Mouse (Mus musculus) ES-E14 (cell line): ENCODE measurements around the gene Erv3. TPM values are rescaled to one million over a fixed set of nuclear protein-coding genes. Genes with fewer than 3 reads are reported as not detected.

ENCODE experiments used
- DNase-seq: peaks from one replicate; pipeline ENCODE4 v3.0.0-alpha.2; 2013; ENCODE audit warnings: low read depth, low spot score
- H3K27ac ChIP-seq: 2 replicates; pipeline ENCODE4 v1.5.1; 2012; ENCODE audit warnings: low read depth, mild to moderate bottlenecking, low read length, moderate library complexity, mixed read lengths; ENCODE audit not compliant: poor library complexity, insufficient read depth, severe bottlenecking
- H3K36me3 ChIP-seq: 2 replicates; pipeline ENCODE4 v1.6.1; 2012; ENCODE audit warnings: mild to moderate bottlenecking, low read length, moderate library complexity, mixed read lengths; ENCODE audit not compliant: control insufficient read depth, poor library complexity, insufficient read depth, severe bottlenecking
- H3K4me1 ChIP-seq, 2 experiments: fragments of 150-350 bp in 1 of 2; sonication (generic) in 1 of 2; 2 replicates each; pipeline ENCODE4 v1.6.1; 2012; ENCODE audit warnings: low read length in 2 of 2, mild to moderate bottlenecking in 1 of 2, mixed read lengths in 1 of 2; ENCODE audit not compliant: control insufficient read depth in 2 of 2, insufficient read depth in 2 of 2, poor library complexity in 1 of 2
- H3K4me3 ChIP-seq, 2 experiments: fragments of 150-350 bp in 1 of 2; sonication (generic) in 1 of 2; 2 replicates each; pipeline ENCODE4 v1.5.1; 2012; ENCODE audit warnings: low read length in 2 of 2, low read depth in 1 of 2, mild to moderate bottlenecking in 1 of 2, mixed read lengths in 1 of 2; ENCODE audit not compliant: insufficient read depth in 1 of 2, poor library complexity in 1 of 2, severe bottlenecking in 1 of 2
- H3K9ac ChIP-seq: 2 replicates; pipeline ENCODE4 v1.6.1; 2012; ENCODE audit warnings: low read depth, mild to moderate bottlenecking, low read length, mixed read lengths; ENCODE audit not compliant: poor library complexity, insufficient read depth, severe bottlenecking
- H3K9me3 ChIP-seq: fragments of 150-350 bp; sonication (generic); 2 replicates; pipeline ENCODE4 v1.6.1; 2012; ENCODE audit warnings: low read depth, mild to moderate bottlenecking, low read length; ENCODE audit not compliant: control insufficient read depth, insufficient read depth
- CHD2 ChIP-seq: IDR thresholded peaks from 2 replicates; pipeline ENCODE4 v1.6.1; 2014; ENCODE audit warnings: mild to moderate bottlenecking, low read depth, low read length, inconsistent platforms
- HCFC1 ChIP-seq: IDR thresholded peaks from 2 replicates; pipeline ENCODE4 v1.6.1; 2012; ENCODE audit warnings: low read length, inconsistent platforms, borderline replicate concordance; ENCODE audit not compliant: insufficient read depth
- MAFK ChIP-seq: IDR thresholded peaks from 2 replicates; pipeline ENCODE4 v1.6.1; 2014; ENCODE audit warnings: mild to moderate bottlenecking, low read depth, low read length, inconsistent platforms; ENCODE audit not compliant: insufficient read depth
- ZC3H11A ChIP-seq: IDR thresholded peaks from 2 replicates; pipeline ENCODE4 v1.6.1; 2012; ENCODE audit warnings: low read depth, mild to moderate bottlenecking, inconsistent platforms, low read length, borderline replicate concordance
- ZNF384 ChIP-seq: IDR thresholded peaks from 2 replicates; pipeline ENCODE4 v1.6.1; 2012; ENCODE audit warnings: low read depth, low read length, inconsistent platforms
- in situ Hi-C, 2 experiments: fragments of 600-800 bp; cut with MboI; formaldehyde crosslinking; loops; one replicate each; pipeline ENCODE4 v1.15.1; 2025; ENCODE audit warnings: low sequenced_read_pairs in 2 of 2, inconsistent platforms in 1 of 2; ENCODE audit not compliant: unreplicated experiment in 2 of 2
- total RNA-seq: library from RNA; depleted of rRNA; stranded (reverse); fragments of 300-350 nt; gene quantifications from 2 replicates; pipeline ENCODE4 v1.2.3, GENCODE M21; 2012

Erv3 gene
- total RNA-seq, 1 experiment = not detected

DNA sequence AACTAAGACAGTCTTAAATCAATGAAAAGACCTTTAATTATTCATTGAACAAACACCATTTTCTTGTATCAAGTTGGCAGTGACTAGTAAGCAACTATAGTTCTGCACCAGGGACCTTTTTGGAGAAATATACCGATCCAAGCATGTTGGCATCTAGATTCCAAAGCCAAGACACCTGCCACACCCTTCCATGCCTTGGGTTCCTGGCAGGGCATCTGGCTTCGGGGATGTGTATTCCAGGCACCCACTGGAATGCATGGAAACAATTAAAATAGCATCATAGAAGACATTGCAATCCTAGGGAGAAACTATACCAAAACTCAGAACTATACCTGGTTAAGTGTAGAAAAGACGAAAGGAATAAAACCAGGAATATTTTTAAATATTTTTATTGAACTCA, 46.7 kb upstream of the Erv3 start:
- no peaks in the 10 kb centered on the region for H3K9me3 ChIP-seq
- TF ChIP-seq MAFK = no peak
- no peak for TF ChIP-seq CHD2
- TF ChIP-seq ZC3H11A = no peak
- no peak for TF ChIP-seq ZNF384
- TF ChIP-seq HCFC1 = no peak
- peaks cover 3 to 4% of the 10 kb centered on the region in 2 experiments; a peak in 2 of 4 replicates for H3K4me1 ChIP-seq
- no peak for DNase-seq
- H3K36me3 ChIP-seq = no peaks in the 10 kb centered on the region
- in situ Hi-C loops = no loop called here
- no peak overlapping the region for H3K9ac ChIP-seq
- H3K4me3 ChIP-seq = no peak overlapping the region
- no peak overlapping the region for H3K27ac ChIP-seq

- no peaks in the 10 kb centered on the region for H3K36me3 ChIP-seq
- no peak overlapping the region for H3K4me3 ChIP-seq
- no peak overlapping the region for H3K9ac ChIP-seq
- no peaks in the 10 kb centered on the region for H3K9me3 ChIP-seq
- H3K4me1 ChIP-seq = peaks cover 3 to 4% of the 10 kb centered on the region in 2 experiments; a peak in 2 of 4 replicates
- no peak for TF ChIP-seq ZC3H11A
- no peak for TF ChIP-seq ZNF384
- TF ChIP-seq MAFK = no peak
- no peak for TF ChIP-seq HCFC1
- no peak for TF ChIP-seq CHD2
- in situ Hi-C loops = no loop called here
- no peak overlapping the region for H3K27ac ChIP-seq
- DNase-seq = no peak
Observed at GRCm38 (mm10) chr2:131905776-131906175, 46.2 kb upstream of the Erv3 start.

GRCm38 (mm10) chr2:131905025-131905424, 45.5 kb upstream of the Erv3 start:
- DNase-seq = no peak
- no peaks in the 10 kb centered on the region for H3K36me3 ChIP-seq
- no peak overlapping the region for H3K9ac ChIP-seq
- in situ Hi-C loops = no loop called here
- TF ChIP-seq MAFK (no peak), HCFC1 (no peak), ZNF384 (no peak), CHD2 (no peak), ZC3H11A (no peak)
- no peaks in the 10 kb centered on the region for H3K9me3 ChIP-seq
- H3K27ac ChIP-seq = no peak overlapping the region
- H3K4me1 ChIP-seq = peaks cover 3 to 4% of the 10 kb centered on the region in 2 experiments; a peak in 2 of 4 replicates
- H3K4me3 ChIP-seq = no peak overlapping the region

GRCm38 (mm10) chr2:131902867-131903266, 43.3 kb upstream of the Erv3 start:
- Histone ChIP-seq H3K9me3 (no peaks in the 10 kb centered on the region), H3K4me3 (no peak overlapping the region), H3K36me3 (no peaks in the 10 kb centered on the region), H3K9ac (no peak overlapping the region), H3K27ac (no peak overlapping the region), H3K4me1 (peaks cover 0 to 3% of the 10 kb centered on the region in 2 experiments; a peak in 1 of 4 replicates)
- in situ Hi-C loops = no loop called here
- DNase-seq = no peak
- TF ChIP-seq ZNF384 = no peak
- no peak for TF ChIP-seq HCFC1
- no peak for TF ChIP-seq MAFK
- no peak for TF ChIP-seq CHD2
- no peak for TF ChIP-seq ZC3H11A

- Histone ChIP-seq H3K27ac (no peak overlapping the region), H3K4me3 (no peak overlapping the region), H3K36me3 (no peaks in the 10 kb centered on the region), H3K9me3 (no peaks in the 10 kb centered on the region), H3K4me1 (peaks cover 0 to 3% of the 10 kb centered on the region in 2 experiments; a peak in 1 of 4 replicates), H3K9ac (no peak overlapping the region)
- no peak for TF ChIP-seq HCFC1
- no peak for TF ChIP-seq ZC3H11A
- TF ChIP-seq CHD2 = no peak
- TF ChIP-seq ZNF384 = no peak
- no peak for TF ChIP-seq MAFK
- no peak for DNase-seq
- in situ Hi-C loops = no loop called here
Observed at GRCm38 (mm10) chr2:131902423-131902822, 42.9 kb upstream of the Erv3 start.
